Comparison of ENCODE assay signal across 11 mouse cellular contexts in genomic region chr12:76645222-76646110, GRCm38 (mm10).
A peak's percentile ranks its signal among the peaks of the same experiment; 100 is the strongest.
DNase-seq lines count a peak whose midpoint lies in the region; ATAC-seq lines count a peak whose summit lies in the region.
"Had no signal": no experiment of that assay in that cellular context is flagged by ENCODE, and none has a peak within 500 bp of the region (broad histone marks: within the 10 kb centered on the region; RNA-seq: fewer than 3 reads in every experiment).

No protein-coding gene starts in this region.

- H3K4me2 ChIP-seq in heart, embryonic 13.5 days: peak overlapping the region; percentile 31
- H3K4me2 ChIP-seq in hindbrain, embryonic 13.5 days: peak overlapping the region; percentile 26
- peak overlapping the region; percentile 27; the same call in 1 of the 2 replicates for H3K4me2 ChIP-seq in midbrain, embryonic 16.5 days (ENCODE audit: low read length)

- H3K4me1 ChIP-seq in heart, embryonic 13.5 days: peaks cover 48% of the 10 kb centered on the region
- H3K4me1 ChIP-seq in hindbrain, embryonic 13.5 days (replicated peaks): peaks cover 37% of the 10 kb centered on the region
- H3K4me1 ChIP-seq in midbrain, embryonic 16.5 days (ENCODE audit: control insufficient read depth, insufficient read depth, low read length): peaks cover 12% of the 10 kb centered on the region

- H3K9ac ChIP-seq in heart, embryonic 13.5 days: no peak overlapping the region
- H3K9ac ChIP-seq in hindbrain, embryonic 13.5 days: peak overlapping the region; percentile 62
- peak overlapping the region; percentile 32; the same call in 1 of the 2 replicates for H3K9ac ChIP-seq in midbrain, embryonic 16.5 days (ENCODE audit: low read depth, low read length)

- no peak overlapping the region for H3K4me3 ChIP-seq in heart, embryonic 13.5 days
- H3K4me3 ChIP-seq in hindbrain, embryonic 13.5 days: no peak overlapping the region
- no peak overlapping the region for H3K4me3 ChIP-seq in midbrain, embryonic 16.5 days (ENCODE audit: low read depth, low read length)

- no peak for DNase-seq in heart, postnatal 10 days
- DNase-seq in ZHBTc4 (ENCODE audit: low read depth, low spot score) (peak; percentile 33), adipocyte (ENCODE audit: low spot score) (no peak)
- DNase-seq: adrenal gland, postnatal 10 days; heart, postnatal 4 days had no signal

- intact Hi-C loops in heart, postnatal 10 days (cut with DNase I): no loop called here

- 53% methylated on average over 23 of the region's 23 CpGs for WGBS in heart, embryonic 13.5 days
- WGBS in hindbrain, embryonic 13.5 days: 18% methylated on average over 23 of the region's 23 CpGs
- 41% methylated on average over 23 of the region's 23 CpGs for WGBS in midbrain, embryonic 16.5 days

- H3K36me3 ChIP-seq in heart, embryonic 13.5 days: no peaks in the 10 kb centered on the region
- no peaks in the 10 kb centered on the region for H3K36me3 ChIP-seq in hindbrain, embryonic 13.5 days
- H3K36me3 ChIP-seq in midbrain, embryonic 16.5 days (ENCODE audit: control insufficient read depth, insufficient read depth, low read length): no peaks in the 10 kb centered on the region

- no peaks in the 10 kb centered on the region for H3K9me3 ChIP-seq in heart, embryonic 13.5 days
- no peaks in the 10 kb centered on the region for H3K9me3 ChIP-seq in hindbrain, embryonic 13.5 days
- no peaks in the 10 kb centered on the region for H3K9me3 ChIP-seq in midbrain, embryonic 16.5 days (replicated peaks; ENCODE audit: control insufficient read depth, low read length, poor library complexity, severe bottlenecking)

- H3K27me3 ChIP-seq in heart, embryonic 13.5 days (replicated peaks): peaks cover 16% of the 10 kb centered on the region; the same call in 1 of the 2 replicates
- 0 out of 2 replicates have a peak, but pooled peaks cover 4% of the 10 kb centered on the region for H3K27me3 ChIP-seq in hindbrain, embryonic 13.5 days
- no peaks in the 10 kb centered on the region for H3K27me3 ChIP-seq in midbrain, embryonic 16.5 days (ENCODE audit: control insufficient read depth, insufficient read depth, low read depth, low read length)
- H3K27me3 ChIP-seq: CH12.LX had no signal

- H3K27ac ChIP-seq in heart, embryonic 13.5 days (replicated peaks): 0 out of 2 replicates have a peak overlapping the region, but pooled peaks have one; percentile 12
- peak overlapping the region; percentile 74 for H3K27ac ChIP-seq in hindbrain, embryonic 13.5 days
- H3K27ac ChIP-seq in midbrain, embryonic 16.5 days (ENCODE audit: low read length): peak overlapping the region; percentile 51

- ATAC-seq in heart, embryonic 13.5 days (ENCODE audit: extremely low read depth, insufficient number of reproducible peaks, low FRiP score, low TSS enrichment): no peak
- peak; percentile 33; the same call in 1 of the 2 replicates for ATAC-seq in hindbrain, embryonic 13.5 days (ENCODE audit: low FRiP score)
- no peak for ATAC-seq in midbrain, embryonic 16.5 days
- ATAC-seq in megakaryocyte, adult 5-6 weeks (ENCODE audit: poor library complexity, severe bottlenecking): no peak
- no peak for ATAC-seq in granulocyte monocyte progenitor cell, adult 5-6 weeks (replicated peaks; ENCODE audit: poor library complexity, severe bottlenecking)

Comparison
In these comparisons a context has a peak if more than half of its experiments do, and no peak if none do; other contexts are left out.
1. H3K27ac ChIP-seq: peak in every context shown above with its lines; median percentile 74 in hindbrain, embryonic 13.5 days; 51 in midbrain, embryonic 16.5 days; 12 in heart, embryonic 13.5 days.